Mouse (Mus musculus) cerebellum, adult 2 months (tissue): ENCODE data around the gene Aldh1l1. TPM values are rescaled to one million over a fixed set of nuclear protein-coding genes. Genes with fewer than 3 reads are reported as not detected.
A peak's percentile ranks its signal among the peaks of the same experiment; 100 is the strongest.

Experiments used
- DNase-seq, 2 experiments: peaks; one replicate each; pipeline ENCODE4 v3.0.0; 2021
- H3K27ac ChIP-seq: fragments of 200-500 bp; 2 replicates; pipeline ENCODE4 v1.5.1; 2012; ENCODE audit warnings: low read length, control low read depth, inconsistent platforms; ENCODE audit not compliant: insufficient read depth
- H3K27me3 ChIP-seq: fragments of 200-500 bp; 2 replicates; pipeline ENCODE4 v1.6.1; 2012; ENCODE audit warnings: inconsistent platforms, mild to moderate bottlenecking, low read length, moderate library complexity; ENCODE audit not compliant: control insufficient read depth, insufficient read depth
- H3K4me1 ChIP-seq: fragments of 200-500 bp; 2 replicates; pipeline ENCODE4 v1.6.1; 2011; ENCODE audit warnings: low read length; ENCODE audit not compliant: control insufficient read depth, insufficient read depth
- H3K4me3 ChIP-seq: fragments of 200-500 bp; replicated peaks from 2 replicates; pipeline ENCODE3; 2011; ENCODE audit warnings: mild to moderate bottlenecking, low read depth, low read length, control low read depth; ENCODE audit not compliant: insufficient read depth
- CTCF ChIP-seq: fragments of 200-500 bp; IDR thresholded peaks from 2 replicates; pipeline ENCODE4 v1.5.1; 2011; ENCODE audit warnings: low read depth, mild to moderate bottlenecking, control low read depth, low read length, moderate library complexity, borderline replicate concordance; ENCODE audit not compliant: insufficient read depth
- POLR2A ChIP-seq: fragments of 200-500 bp; IDR thresholded peaks from 2 replicates; pipeline ENCODE4 v1.6.1; 2011; ENCODE audit warnings: low read length, control low read depth, borderline replicate concordance; ENCODE audit not compliant: insufficient read depth
- WGBS: fragments of 180-500 bp; shearing (Covaris S2); methylation state at CpG from one replicate; pipeline ENCODE4 v1.1.7; 2018; 5-methylcytosine and 5-hydroxymethylcytosine counted together
- polyA plus RNA-seq: library from polyadenylated mRNA; depleted of rRNA; stranded (reverse); fragments of >200 nt; gene quantifications from 2 replicates; pipeline ENCODE4 v1.2.3, GENCODE M21; 2012

Gene Aldh1l1
- polyA plus RNA-seq, 1 experiment: 50.1 TPM

- no peaks in the 10 kb centered on the region for H3K27me3 ChIP-seq
- DNase-seq: no peak
- WGBS: 78% methylated on average over 3 of the region's 3 CpGs
- H3K4me1 ChIP-seq: no peaks in the 10 kb centered on the region
- no peak overlapping the region for H3K4me3 ChIP-seq
- TF ChIP-seq POLR2A: no peak
- no peak for TF ChIP-seq CTCF
- H3K27ac ChIP-seq: no peak overlapping the region
Measured at GRCm38 (mm10) chr6:90546274-90546673, 60.0 kb downstream of the Aldh1l1 start.

- Histone ChIP-seq H3K27me3 (no peaks in the 10 kb centered on the region), H3K4me1 (no peaks in the 10 kb centered on the region), H3K27ac (no peak overlapping the region), H3K4me3 (no peak overlapping the region)
- no peak for TF ChIP-seq CTCF
- TF ChIP-seq POLR2A: no peak
- WGBS: 88% methylated on average over 3 of the region's 3 CpGs
- no peak for DNase-seq
Measured at GRCm38 (mm10) chr6:90547041-90547440, 60.8 kb downstream of the Aldh1l1 start.

GRCm38 (mm10) chr6:90550161-90550912 lies 64.1 kb downstream of the Aldh1l1 start:
- no peaks in the 10 kb centered on the region for H3K4me1 ChIP-seq
- TF ChIP-seq POLR2A (no peak), CTCF (no peak)
- WGBS: 35% methylated on average over 25 of the region's 25 CpGs
- no peaks in the 10 kb centered on the region for H3K27me3 ChIP-seq
- peak overlapping the region; percentile 19 for H3K4me3 ChIP-seq
- peak in 1 of 2 experiments; percentile 30 for DNase-seq
- H3K27ac ChIP-seq: no peak overlapping the region

- Histone ChIP-seq H3K4me1 (no peaks in the 10 kb centered on the region), H3K27ac (no peak overlapping the region), H3K27me3 (no peaks in the 10 kb centered on the region), H3K4me3 (no peak overlapping the region)
- no peak for TF ChIP-seq POLR2A
- TF ChIP-seq CTCF: no peak
- no peak for DNase-seq
Measured at GRCm38 (mm10) chr6:90551251-90551650, 65.0 kb downstream of the Aldh1l1 start.

- DNase-seq: no peak
- H3K27me3 ChIP-seq: no peaks in the 10 kb centered on the region
- H3K4me3 ChIP-seq: no peak overlapping the region
- no peaks in the 10 kb centered on the region for H3K4me1 ChIP-seq
- H3K27ac ChIP-seq: no peak overlapping the region
- TF ChIP-seq POLR2A (no peak), CTCF (no peak)
Measured at GRCm38 (mm10) chr6:90553197-90553596, 67.0 kb downstream of the Aldh1l1 start.

- Histone ChIP-seq H3K4me1 (no peaks in the 10 kb centered on the region), H3K27me3 (no peaks in the 10 kb centered on the region), H3K27ac (no peak overlapping the region), H3K4me3 (no peak overlapping the region)
- TF ChIP-seq CTCF (no peak), POLR2A (no peak)
- no peak for DNase-seq
- 89% methylated on average over 5 of the region's 5 CpGs for WGBS
Measured at GRCm38 (mm10) chr6:90553682-90554081, 67.5 kb downstream of the Aldh1l1 start.

GRCm38 (mm10) chr6:90556534-90557058 lies 70.4 kb downstream of the Aldh1l1 start:
- no peak overlapping the region for H3K27ac ChIP-seq
- H3K4me3 ChIP-seq: no peak overlapping the region
- H3K27me3 ChIP-seq: no peaks in the 10 kb centered on the region
- DNase-seq: no peak
- H3K4me1 ChIP-seq: no peaks in the 10 kb centered on the region
- WGBS: 63% methylated on average over 2 of the region's 2 CpGs
- TF ChIP-seq CTCF (no peak), POLR2A (no peak)

GRCm38 (mm10) chr6:90557077-90557476 lies 70.8 kb downstream of the Aldh1l1 start:
- Histone ChIP-seq H3K4me1 (no peaks in the 10 kb centered on the region), H3K27me3 (no peaks in the 10 kb centered on the region), H3K4me3 (no peak overlapping the region), H3K27ac (no peak overlapping the region)
- DNase-seq: no peak
- whole genome bisulfite sequencing: 82% methylated on average over 7 of the region's 7 CpGs
- TF ChIP-seq CTCF: no peak
- no peak for TF ChIP-seq POLR2A
